Mouse (Mus musculus) brown adipose tissue, adult 24 weeks (tissue): ENCODE measurements around the gene Furin. TPM values are rescaled to one million over a fixed set of nuclear protein-coding genes. Genes with fewer than 3 reads are reported as not detected.
A peak's percentile ranks its signal among the peaks of the same experiment; 100 is the strongest.

ENCODE experiments used
- H3K27ac ChIP-seq: fragments of 200-500 bp; replicated peaks from 2 replicates; pipeline ENCODE4 v1.5.1; 2012; ENCODE audit warnings: low read depth, mild to moderate bottlenecking, low read length
- H3K4me1 ChIP-seq: fragments of 200-500 bp; 2 replicates; pipeline ENCODE4 v1.6.1; 2012; ENCODE audit warnings: low read length, mixed read lengths; ENCODE audit not compliant: control insufficient read depth, insufficient read depth, insufficient read length
- H3K4me3 ChIP-seq: fragments of 200-500 bp; 2 replicates; pipeline ENCODE4 v1.5.1; 2012; ENCODE audit warnings: low read depth, mild to moderate bottlenecking, low read length, moderate library complexity; ENCODE audit not compliant: insufficient read depth
- polyA plus RNA-seq: library from polyadenylated mRNA; stranded (reverse); fragments of >200 nt; gene quantifications from 2 replicates; pipeline ENCODE4 v1.2.4, GENCODE M21; 2012; ENCODE audit not compliant: missing spikeins, insufficient read depth, insufficient read length

The Furin gene
- polyA plus RNA-seq, 1 experiment = 50.2 TPM

DNA sequence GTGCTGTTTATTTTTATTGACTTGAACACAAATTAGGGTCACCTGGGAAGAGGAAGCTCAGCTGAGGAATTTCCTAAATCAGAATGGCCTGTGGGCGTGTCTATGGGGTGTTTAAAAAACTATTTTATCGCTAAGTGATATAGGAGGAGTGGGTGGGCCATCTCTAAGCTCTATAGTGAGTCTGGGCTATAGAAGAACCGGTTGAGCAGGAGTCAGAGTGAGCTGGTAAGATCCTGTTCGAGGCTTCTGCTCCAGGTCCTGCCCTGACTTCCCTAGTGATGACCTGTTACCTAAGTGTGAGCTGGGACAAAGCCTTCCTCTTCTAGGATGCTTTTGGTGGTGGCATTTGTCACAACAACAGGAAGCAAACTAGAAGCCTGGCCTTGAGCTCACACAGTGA lies 35.4 kb upstream of the Furin start:
- Histone ChIP-seq H3K4me1 (no peaks in the 10 kb centered on the region), H3K27ac (no peak overlapping the region), H3K4me3 (no peak overlapping the region)

DNA sequence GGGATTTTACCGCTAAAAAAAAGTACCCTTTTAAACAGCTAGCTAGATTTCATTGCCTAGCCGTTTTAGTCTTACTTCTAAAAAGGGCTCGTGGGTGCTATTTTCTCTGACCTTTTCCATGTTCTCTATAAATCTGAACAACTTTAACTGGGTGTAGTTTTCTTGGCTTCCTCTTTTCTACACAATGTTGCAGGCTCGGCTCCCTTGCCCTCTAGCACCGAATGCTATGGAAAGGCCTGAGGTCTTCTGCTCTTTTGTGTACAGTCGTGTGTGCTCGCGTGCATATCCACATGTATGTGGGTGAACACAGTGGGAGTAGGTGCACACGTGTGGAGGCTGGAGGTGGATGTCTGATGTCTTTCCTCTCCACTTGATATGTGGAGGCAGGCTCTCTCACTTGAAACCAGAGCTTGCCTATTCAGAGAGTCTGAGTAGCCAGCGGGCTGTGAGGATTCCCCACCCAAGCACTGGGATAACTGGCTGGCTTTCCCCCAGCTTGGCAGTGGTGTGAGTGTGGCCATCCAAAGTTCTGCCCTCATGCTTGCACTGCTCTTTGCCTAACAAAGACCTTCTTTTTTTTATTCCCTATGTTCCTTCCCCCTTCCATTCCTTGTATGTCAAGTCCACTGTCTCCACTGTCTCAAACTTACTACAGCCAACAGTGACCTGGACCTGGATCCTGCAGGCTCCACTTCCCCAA lies 34.7 kb upstream of the Furin start:
- H3K4me3 ChIP-seq = no peak overlapping the region
- H3K27ac ChIP-seq = no peak overlapping the region
- no peaks in the 10 kb centered on the region for H3K4me1 ChIP-seq

- H3K4me3 ChIP-seq = no peak overlapping the region
- H3K27ac ChIP-seq = no peak overlapping the region
- H3K4me1 ChIP-seq = no peaks in the 10 kb centered on the region
These were observed 34.0 kb upstream of the Furin start for GRCm38 (mm10) chr7:80439032-80439760.

DNA sequence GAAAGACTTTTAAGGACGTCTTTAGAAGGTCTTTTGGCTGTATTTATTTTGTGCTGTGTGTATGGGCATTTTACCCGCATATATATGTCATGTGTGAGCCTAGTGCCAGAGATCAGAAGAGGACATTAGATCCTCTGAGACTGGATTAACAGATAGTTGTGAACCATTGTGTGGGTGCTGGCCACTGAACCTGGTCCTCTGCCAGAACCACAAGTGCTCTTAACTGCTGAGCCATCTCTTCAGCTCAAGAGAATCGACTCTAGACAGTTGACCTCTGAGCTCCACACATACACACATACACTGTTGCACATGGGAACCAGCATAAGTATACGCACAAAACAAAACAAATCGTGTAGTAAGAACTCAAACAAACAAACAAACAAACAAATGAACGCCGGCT lies 31.3 kb upstream of the Furin start:
- Histone ChIP-seq H3K4me3 (no peak overlapping the region), H3K27ac (no peak overlapping the region), H3K4me1 (no peaks in the 10 kb centered on the region)

GRCm38 (mm10) chr7:80435594-80435993 lies 30.4 kb upstream of the Furin start:
- H3K27ac ChIP-seq = no peak overlapping the region
- H3K4me3 ChIP-seq = no peak overlapping the region
- H3K4me1 ChIP-seq = no peaks in the 10 kb centered on the region

DNA sequence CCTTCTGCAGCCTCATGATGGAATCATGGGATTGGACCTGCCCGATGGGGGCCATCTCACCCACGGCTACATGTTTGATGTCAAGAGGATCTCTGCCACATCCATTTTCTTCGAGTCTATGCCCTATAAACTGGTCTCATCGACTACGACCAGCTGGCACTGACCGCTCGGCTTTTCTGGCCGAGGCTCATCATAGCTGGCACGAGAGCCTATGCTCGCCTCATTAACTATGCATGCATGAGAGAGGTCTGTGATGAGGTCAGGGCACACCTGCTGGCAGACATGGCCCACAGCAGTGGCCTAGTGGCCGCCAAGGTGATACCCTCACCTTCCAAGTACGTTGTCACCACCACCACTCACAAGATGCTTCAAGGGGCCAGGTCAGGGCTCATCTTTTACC lies 24.4 kb upstream of the Furin start:
- Histone ChIP-seq H3K4me1 (no peaks in the 10 kb centered on the region; the same call in 1 of the 2 replicates), H3K27ac (no peak overlapping the region), H3K4me3 (no peak overlapping the region)

DNA sequence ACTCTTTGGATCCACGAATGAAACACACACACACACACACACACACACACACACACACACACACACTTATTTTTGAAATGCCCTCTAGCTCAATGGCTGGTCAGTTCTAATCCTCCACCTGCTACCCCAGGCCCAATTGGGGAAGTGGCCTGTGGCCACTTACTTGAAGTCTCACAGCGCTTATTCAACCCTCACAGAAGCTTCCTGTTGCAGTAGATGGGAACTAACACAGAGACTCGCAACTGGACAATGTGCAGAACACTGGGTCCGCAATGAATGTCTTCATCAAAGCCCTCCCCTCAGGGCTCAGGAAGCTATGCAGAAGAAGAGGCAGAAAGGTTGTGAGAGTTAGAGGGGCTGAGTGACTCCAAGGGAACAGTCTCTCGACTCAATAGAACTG lies 22.5 kb upstream of the Furin start:
- no peak overlapping the region for H3K4me3 ChIP-seq
- no peaks in the 10 kb centered on the region; the same call in 1 of the 2 replicates for H3K4me1 ChIP-seq

GRCm38 (mm10) chr7:80426363-80426762 lies 21.1 kb upstream of the Furin start:
- H3K27ac ChIP-seq = peak overlapping the region; percentile 22; the same call in 1 of the 2 replicates

More for the DNA sequence above, 22.5 kb upstream of the Furin start:
- no peak overlapping the region for H3K27ac ChIP-seq

GRCm38 (mm10) chr7:80424722-80425121 lies 19.5 kb upstream of the Furin start:
- H3K4me1 ChIP-seq = no peaks in the 10 kb centered on the region; the same call in 1 of the 2 replicates
- no peak overlapping the region for H3K27ac ChIP-seq
- no peak overlapping the region for H3K4me3 ChIP-seq

More at GRCm38 (mm10) chr7:80426363-80426762, 21.1 kb upstream of the Furin start:
- Histone ChIP-seq H3K4me3 (no peak overlapping the region), H3K4me1 (no peaks in the 10 kb centered on the region; the same call in 1 of the 2 replicates)

GRCm38 (mm10) chr7:80422759-80423480 lies 17.7 kb upstream of the Furin start:
- Histone ChIP-seq H3K4me1 (no peaks in the 10 kb centered on the region; the same call in 1 of the 2 replicates), H3K27ac (no peak overlapping the region), H3K4me3 (0 out of 2 replicates have a peak overlapping the region, but pooled peaks have one; percentile 14)

GRCm38 (mm10) chr7:80421576-80421975 lies 16.3 kb upstream of the Furin start:
- Histone ChIP-seq H3K4me1 (no peaks in the 10 kb centered on the region; the same call in 1 of the 2 replicates), H3K4me3 (no peak overlapping the region), H3K27ac (no peak overlapping the region)

- no peak overlapping the region for H3K4me3 ChIP-seq
- H3K4me1 ChIP-seq = no peaks in the 10 kb centered on the region
- H3K27ac ChIP-seq = 0 out of 2 replicates have a peak overlapping the region, but pooled peaks have one; percentile 15
These were observed 15.3 kb upstream of the Furin start for GRCm38 (mm10) chr7:80420586-80420985.

- Histone ChIP-seq H3K27ac (no peak overlapping the region), H3K4me1 (no peaks in the 10 kb centered on the region), H3K4me3 (no peak overlapping the region)
These were observed 14.0 kb upstream of the Furin start for GRCm38 (mm10) chr7:80419278-80419677.

DNA sequence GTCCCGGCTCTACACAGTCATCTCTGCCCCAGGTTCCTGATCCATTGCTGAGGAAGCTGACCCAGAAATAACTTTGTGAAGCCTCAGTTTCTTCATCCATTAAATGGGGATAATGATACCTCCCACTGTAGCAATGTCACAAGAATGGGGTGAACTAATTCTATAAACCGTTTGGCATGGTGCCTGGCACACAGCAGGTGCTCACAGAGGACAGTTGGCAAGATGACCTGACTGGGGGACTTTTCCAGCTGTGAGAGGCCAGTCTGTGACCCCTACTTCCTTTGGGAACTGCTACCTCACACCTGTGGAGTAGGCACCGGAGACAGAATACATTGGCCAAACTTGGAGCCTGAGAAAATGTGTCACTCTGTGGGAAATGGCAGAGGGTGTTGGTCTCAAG lies 12.8 kb upstream of the Furin start:
- no peak overlapping the region for H3K27ac ChIP-seq
- H3K4me1 ChIP-seq = no peaks in the 10 kb centered on the region; the same call in 1 of the 2 replicates
- H3K4me3 ChIP-seq = no peak overlapping the region

DNA sequence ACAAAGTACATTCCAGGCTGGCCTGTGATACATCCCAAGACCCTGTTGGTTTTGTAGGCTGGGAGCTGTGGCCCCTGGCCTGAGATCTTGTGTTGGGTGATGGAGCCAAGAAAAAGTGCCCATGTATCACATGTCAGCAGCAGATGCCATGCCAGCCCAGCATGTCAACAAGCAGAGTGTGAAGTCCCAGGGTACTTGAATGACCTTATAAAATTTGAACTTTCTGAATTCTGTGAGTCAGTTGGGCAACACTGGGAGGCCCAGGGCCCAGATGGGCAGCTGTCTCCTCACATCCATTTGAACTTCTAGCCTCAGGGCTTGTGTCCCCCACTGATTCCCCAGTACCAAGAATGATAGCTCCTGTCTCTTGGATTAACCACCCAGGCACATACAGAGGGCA lies 12.4 kb upstream of the Furin start:
- no peak overlapping the region for H3K27ac ChIP-seq

More for the DNA sequence above, 12.4 kb upstream of the Furin start:
- H3K4me1 ChIP-seq = no peaks in the 10 kb centered on the region; the same call in 1 of the 2 replicates
- no peak overlapping the region for H3K4me3 ChIP-seq
